ENCODE assay signal across 11 mouse cellular contexts in genomic region chr2:30759442-30759841, GRCm38 (mm10). TPM values are rescaled to one million over a fixed set of nuclear protein-coding genes. Genes with fewer than 3 reads are reported as not detected.
A peak's percentile ranks its signal among the peaks of the same experiment; 100 is the strongest.
DNase-seq lines count a peak whose midpoint lies in the region; ATAC-seq and TF ChIP-seq lines count a peak whose summit lies in the region.
"Had no signal": no experiment of that assay in that cellular context is flagged by ENCODE, and none has a peak within 500 bp of the region (broad histone marks: within the 10 kb centered on the region; RNA-seq: fewer than 3 reads in every experiment).

No protein-coding gene starts in this region.

- 80% methylated on average over 4 of the region's 4 CpGs for WGBS in heart, embryonic 12.5 days
- 68% methylated on average over 4 of the region's 4 CpGs for WGBS in hindbrain, postnatal 0 days
- 62% methylated on average over 4 of the region's 4 CpGs for WGBS in liver, embryonic 13.5 days (ENCODE audit: insufficient replicate concordance)

- intact Hi-C loops in heart, postnatal 36 days (cut with DNase I), result loop anchor here (5.0 kb wide), 1 partner anchor 37 kb away; no protein-coding TSS in a partner anchor

- H3K4me1 ChIP-seq in heart, embryonic 12.5 days (replicated peaks), result peaks cover 38% of the 10 kb centered on the region
- 0 out of 2 replicates have a peak, but pooled peaks cover 2% of the 10 kb centered on the region for H3K4me1 ChIP-seq in cortical plate, adult 2 months (ENCODE audit: control insufficient read depth, insufficient read depth, low read length)
- H3K4me1 ChIP-seq in hindbrain, postnatal 0 days (ENCODE audit: insufficient read depth, low read length), result peaks cover 12% of the 10 kb centered on the region; the same call in 1 of the 2 replicates
- H3K4me1 ChIP-seq in liver, embryonic 13.5 days (replicated peaks), result peaks cover 28% of the 10 kb centered on the region

- no peak overlapping the region for H3K4me2 ChIP-seq in heart, embryonic 12.5 days
- H3K4me2 ChIP-seq in hindbrain, postnatal 0 days (ENCODE audit: low read depth, low read length), result no peak overlapping the region
- no peak overlapping the region for H3K4me2 ChIP-seq in liver, embryonic 13.5 days

- no peak overlapping the region for H3K4me3 ChIP-seq in heart, embryonic 12.5 days
- H3K4me3 ChIP-seq in cortical plate, adult 2 months (ENCODE audit: insufficient read depth, low read length), result no peak overlapping the region
- no peak overlapping the region for H3K4me3 ChIP-seq in hindbrain, postnatal 0 days (ENCODE audit: low read length)
- no peak overlapping the region for H3K4me3 ChIP-seq in liver, embryonic 13.5 days (replicated peaks)
- H3K4me3 ChIP-seq: myocyte had no signal

- peaks cover 7% of the 10 kb centered on the region; the same call in 1 of the 2 replicates for H3K9me3 ChIP-seq in heart, embryonic 12.5 days (replicated peaks)
- H3K9me3 ChIP-seq in hindbrain, postnatal 0 days (ENCODE audit: low read length), result peaks cover 4% of the 10 kb centered on the region; the same call in 1 of the 2 replicates
- 0 out of 2 replicates have a peak, but pooled peaks cover 7% of the 10 kb centered on the region for H3K9me3 ChIP-seq in liver, embryonic 13.5 days (replicated peaks)

- H3K27me3 ChIP-seq in heart, embryonic 12.5 days (replicated peaks), result no peaks in the 10 kb centered on the region
- H3K27me3 ChIP-seq in hindbrain, postnatal 0 days (ENCODE audit: insufficient read depth, low read length), result no peaks in the 10 kb centered on the region
- 0 out of 2 replicates have a peak, but pooled peaks cover 12% of the 10 kb centered on the region for H3K27me3 ChIP-seq in liver, embryonic 13.5 days

- no peak for TF ChIP-seq CTCF in cortical plate, adult 2 months (IDR thresholded peaks at IDR 0.05; ENCODE audit: extremely low read depth, insufficient read depth, low read length)
- no peak for TF ChIP-seq CTCF in hindbrain, postnatal 0 days (IDR thresholded peaks at IDR 0.05; ENCODE audit: low read depth)

- no peak for TF ChIP-seq POLR2A in cortical plate, adult 2 months (IDR thresholded peaks at IDR 0.05; ENCODE audit: extremely low read depth, insufficient read depth, low read length)

- peak overlapping the region; percentile 94 for H3K27ac ChIP-seq in heart, embryonic 12.5 days (ENCODE audit: poor library complexity, severe bottlenecking)
- H3K27ac ChIP-seq in cortical plate, adult 2 months (ENCODE audit: insufficient read depth, low read length), result peak overlapping the region; percentile 45; the same call in 1 of the 2 replicates
- H3K27ac ChIP-seq in hindbrain, postnatal 0 days, result peak overlapping the region; percentile 71; the same call in 1 of the 2 replicates
- peak overlapping the region; percentile 71 for H3K27ac ChIP-seq in liver, embryonic 13.5 days

- no peak for DNase-seq in heart, postnatal 36 days
- no peak for DNase-seq in hindbrain, postnatal 0 days (ENCODE audit: low spot score)
- no peak for DNase-seq in liver, embryonic 13.5 days
- DNase-seq in urinary bladder, postnatal 4 days (ENCODE audit: low spot score in 2 of 2), result no peak
- DNase-seq in c-Kit-positive CD71-positive TER-119-positive erythroid progenitor cells, embryonic 14.5 days (ENCODE audit: low spot score), result no peak
- DNase-seq in gastrocnemius, postnatal 10 days, result no peak
- DNase-seq: adrenal gland, postnatal 10 days had no signal

- no peaks in the 10 kb centered on the region for H3K36me3 ChIP-seq in heart, embryonic 12.5 days
- H3K36me3 ChIP-seq in hindbrain, postnatal 0 days (ENCODE audit: insufficient read depth, low read length), result no peaks in the 10 kb centered on the region
- no peaks in the 10 kb centered on the region for H3K36me3 ChIP-seq in liver, embryonic 13.5 days

- H3K9ac ChIP-seq in heart, embryonic 12.5 days, result 0 out of 2 replicates have a peak overlapping the region, but pooled peaks have one; percentile 45
- no peak overlapping the region for H3K9ac ChIP-seq in hindbrain, postnatal 0 days (replicated peaks; ENCODE audit: low read length)
- H3K9ac ChIP-seq in liver, embryonic 13.5 days, result no peak overlapping the region

- ATAC-seq in heart, embryonic 12.5 days (ENCODE audit: insufficient number of reproducible peaks, low FRiP score), result no peak
- no peak for ATAC-seq in hindbrain, postnatal 0 days
- no peak for ATAC-seq in liver, embryonic 13.5 days (ENCODE audit: low read depth)
- ATAC-seq: CD4-positive, CD25-positive, alpha-beta regulatory T cell, adult 4 months had no signal

RNA-seq across cellular contexts. Expression of gene 1700001O22Rik, which starts 44.0 kb away (rescaled TPM):
- 1.0 and 2.2 TPM in 2 replicates for polyA plus RNA-seq in heart, embryonic 12.5 days (2016; fragmentation: Nextera tagmentation; extraction: Ambion mirVana)
- under 1 TPM; 0.67 to 0.76 TPM for total RNA-seq in heart, postnatal 36 days (2021)
- polyA plus RNA-seq in cortical plate, adult 2 months (2012; rRNA removed), result 13.5 and 17.5 TPM in 2 replicates
- total RNA-seq in hindbrain, postnatal 0 days (2014; rRNA removed), result 0.75 and 2.4 TPM in 2 replicates
- polyA plus RNA-seq in hindbrain, postnatal 0 days (2015; fragmentation: Nextera tagmentation; extraction: Ambion mirVana), result 1.8 and 2.6 TPM in 2 replicates
- polyA plus RNA-seq in liver, embryonic 13.5 days (2015; fragmentation: Nextera tagmentation; extraction: Ambion mirVana), result 0.10 and 0.17 TPM in 2 replicates
- 1 to 10 TPM in 1 of 2 experiments, under 1 TPM in 1; 0.33 to 1.1 TPM for total RNA-seq in gastrocnemius, postnatal 10 days (2021)

RNA-seq across cellular contexts. Expression of gene Ntmt1, which starts 48.2 kb away (rescaled TPM):
- 77.2 and 78.8 TPM in 2 replicates for polyA plus RNA-seq in heart, embryonic 12.5 days (2016; fragmentation: Nextera tagmentation; extraction: Ambion mirVana)
- total RNA-seq in heart, postnatal 36 days (2021), result 10 to 100 TPM; 23.4 to 27.8 TPM
- 47.1 TPM in 2 replicates for polyA plus RNA-seq in cortical plate, adult 2 months (2012; rRNA removed)
- total RNA-seq in hindbrain, postnatal 0 days (2014; rRNA removed), result 79.5 and 96.3 TPM in 2 replicates
- 95.9 and 99.6 TPM in 2 replicates for polyA plus RNA-seq in hindbrain, postnatal 0 days (2015; fragmentation: Nextera tagmentation; extraction: Ambion mirVana)
- polyA plus RNA-seq in liver, embryonic 13.5 days (2015; fragmentation: Nextera tagmentation; extraction: Ambion mirVana), result 35.5 and 36.3 TPM in 2 replicates
- total RNA-seq in gastrocnemius, postnatal 10 days (2021), result 10 to 100 TPM; 20.1 to 22.8 TPM
